Mouse (Mus musculus) monocyte, adult 2 months (primary cell): ENCODE measurements at regions not wholly inside any gene's neighbourhood (a gene's known extent, or its start where the extent isn't known, plus 50 kb on each side); places are given as distances from the start of the nearest gene placed in this dataset.
"Not testable (repeated sequence)": the region's sequence is repeated elsewhere in the genome, so short reads cannot be mapped to it uniquely, and the experiment has no call there.

Source experiments
- DNase-seq, 2 experiments: peaks; one replicate each; pipeline ENCODE4 v3.0.0; 2022; ENCODE audit warnings: low spot score in 2 of 2, low read depth in 1 of 2

- not testable (repeated sequence) for DNase-seq
These were observed 91.8 kb downstream of the 5730507C01Rik start for GRCm38 (mm10) chr12:18606126-18606525.

GRCm38 (mm10) chr12:18609835-18610234, 95.5 kb downstream of the 5730507C01Rik start:
- peak in 1 of 2 experiments; percentile 1 for DNase-seq

GRCm38 (mm10) chr12:18610581-18610980, 96.3 kb downstream of the 5730507C01Rik start:
- not testable (repeated sequence) for DNase-seq
